Mouse (Mus musculus) gonadal fat pad, adult 2 months (tissue): Measurements from ENCODE around the gene Rab25. TPM values are rescaled to one million over a fixed set of nuclear protein-coding genes. Genes with fewer than 3 reads are reported as not detected.

Source experiments
- DNase-seq: peaks from one replicate; pipeline ENCODE4 v3.0.0-alpha.2; 2012; ENCODE audit warnings: low read depth
- polyA plus RNA-seq: library from polyadenylated mRNA; depleted of rRNA; stranded (reverse); fragments of >200 nt; gene quantifications from 2 replicates; pipeline ENCODE4 v1.2.3, GENCODE M21; 2012; rRNA removed

Rab25 gene
- polyA plus RNA-seq, 1 experiment: 75.6 TPM

GRCm38 (mm10) chr3:88503881-88504746 lies 44.0 kb downstream of the Rab25 start:
- no peak for DNase-seq

- DNase-seq: no peak
Observed at GRCm38 (mm10) chr3:88503505-88503863, 44.6 kb downstream of the Rab25 start.

GRCm38 (mm10) chr3:88502641-88503504 lies 45.2 kb downstream of the Rab25 start:
- no peak for DNase-seq

- DNase-seq: no peak
Observed at GRCm38 (mm10) chr3:88502031-88502571, 46.0 kb downstream of the Rab25 start.

- no peak for DNase-seq
Observed at GRCm38 (mm10) chr3:88501366-88502030, 46.6 kb downstream of the Rab25 start.

- no peak for DNase-seq
Observed at GRCm38 (mm10) chr3:88500655-88501365, 47.3 kb downstream of the Rab25 start.

- DNase-seq: no peak
Observed at GRCm38 (mm10) chr3:88500087-88500486, 48.0 kb downstream of the Rab25 start.

- no peak for DNase-seq
Observed at GRCm38 (mm10) chr3:88499580-88499979, 48.5 kb downstream of the Rab25 start.

- no peak for DNase-seq
Observed at GRCm38 (mm10) chr3:88495741-88496415, 52.2 kb downstream of the Rab25 start.

GRCm38 (mm10) chr3:88494836-88495628 lies 53.1 kb downstream of the Rab25 start:
- DNase-seq: no peak

- no peak for DNase-seq
Observed at GRCm38 (mm10) chr3:88493706-88494582, 54.2 kb downstream of the Rab25 start.

Other genes starting within 250 kb of the Rab25 start
- gene Glmp, start 223.3 kb downstream of the Rab25 start, polyA plus RNA-seq: 255 and 271 TPM in 2 replicates
- gene Tmem79, start 212.2 kb downstream of the Rab25 start, polyA plus RNA-seq: 17.8 and 19.6 TPM in 2 replicates
- 50.4 and 64.5 TPM in 2 replicates for gene Smg5, start 212.0 kb downstream of the Rab25 start, polyA plus RNA-seq
- 11.8 and 14.2 TPM in 2 replicates for gene Paqr6, start 183.7 kb downstream of the Rab25 start, polyA plus RNA-seq
- gene Bglap3, start 175.6 kb downstream of the Rab25 start, polyA plus RNA-seq: 214 and 266 TPM in 2 replicates
- gene Bglap2, start 169.6 kb downstream of the Rab25 start, polyA plus RNA-seq: 0.39 TPM in 1 of 2 replicates, not detected in the other
- not detected in 2 replicates for gene Bglap, start 163.8 kb downstream of the Rab25 start, polyA plus RNA-seq
- 23.9 and 31.0 TPM in 2 replicates for gene Pmf1, start 138.0 kb downstream of the Rab25 start, polyA plus RNA-seq
- gene Slc25a44, start 123.2 kb downstream of the Rab25 start, polyA plus RNA-seq: 39.1 and 45.0 TPM in 2 replicates
- 100 and 129 TPM in 2 replicates for gene Sema4a, start 87.1 kb downstream of the Rab25 start, polyA plus RNA-seq
- gene Lmna, start 38.3 kb downstream of the Rab25 start, polyA plus RNA-seq: 125 and 138 TPM in 2 replicates
- gene Mex3a, start 15.9 kb downstream of the Rab25 start, polyA plus RNA-seq: 2.0 and 2.6 TPM in 2 replicates
- gene Lamtor2, start 4.8 kb upstream of the Rab25 start, polyA plus RNA-seq: 164 and 193 TPM in 2 replicates
- 68.4 and 69.1 TPM in 2 replicates for gene Ubqln4, start 5.5 kb upstream of the Rab25 start, polyA plus RNA-seq
- gene Ssr2, start 27.6 kb upstream of the Rab25 start, polyA plus RNA-seq: 323 and 341 TPM in 2 replicates
- gene Arhgef2, start 57.7 kb upstream of the Rab25 start, polyA plus RNA-seq: 49.5 and 64.5 TPM in 2 replicates
- gene Rxfp4, start 104.8 kb upstream of the Rab25 start, polyA plus RNA-seq: not detected in 2 replicates
- gene Khdc4, start 137.5 kb upstream of the Rab25 start, polyA plus RNA-seq: 58.9 and 78.2 TPM in 2 replicates
- gene Rit1, start 168.5 kb upstream of the Rab25 start, polyA plus RNA-seq: 46.8 and 54.2 TPM in 2 replicates
- gene Syt11, start 226.9 kb upstream of the Rab25 start, polyA plus RNA-seq: 5.6 and 7.2 TPM in 2 replicates